Mouse (Mus musculus) cerebellum, postnatal 10 days (tissue): ENCODE measurements at regions not wholly inside any gene's neighbourhood (a gene's known extent, or its start where the extent isn't known, plus 50 kb on each side); places are given as distances from the start of the nearest gene placed in this dataset.

ENCODE experiments used
- DNase-seq, 2 experiments: peaks; one replicate each; pipeline ENCODE4 v3.0.0; 2021; ENCODE audit warnings: mixed read lengths in 2 of 2

DNA sequence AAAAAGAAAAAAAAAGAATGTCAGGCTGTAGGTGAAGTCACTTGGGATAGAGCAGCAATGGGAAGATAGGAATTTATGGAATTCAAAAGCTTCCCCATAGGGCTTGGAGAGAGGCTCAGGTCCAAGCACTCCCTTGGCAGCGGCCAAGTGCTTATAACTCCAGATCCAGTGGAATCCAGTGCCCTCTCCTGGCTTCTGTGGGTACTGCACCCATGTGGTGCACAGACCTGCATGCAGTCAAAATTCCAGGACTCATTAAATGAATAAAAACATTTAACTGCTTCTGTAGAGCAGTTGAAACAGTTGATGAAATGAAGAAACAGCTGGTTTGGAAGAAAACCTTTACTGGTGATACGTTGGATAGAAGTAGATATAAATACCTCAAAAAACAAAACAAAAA, 127.6 kb upstream of the Foxn2 start:
- peak; percentile 47 to 66 for DNase-seq

DNA sequence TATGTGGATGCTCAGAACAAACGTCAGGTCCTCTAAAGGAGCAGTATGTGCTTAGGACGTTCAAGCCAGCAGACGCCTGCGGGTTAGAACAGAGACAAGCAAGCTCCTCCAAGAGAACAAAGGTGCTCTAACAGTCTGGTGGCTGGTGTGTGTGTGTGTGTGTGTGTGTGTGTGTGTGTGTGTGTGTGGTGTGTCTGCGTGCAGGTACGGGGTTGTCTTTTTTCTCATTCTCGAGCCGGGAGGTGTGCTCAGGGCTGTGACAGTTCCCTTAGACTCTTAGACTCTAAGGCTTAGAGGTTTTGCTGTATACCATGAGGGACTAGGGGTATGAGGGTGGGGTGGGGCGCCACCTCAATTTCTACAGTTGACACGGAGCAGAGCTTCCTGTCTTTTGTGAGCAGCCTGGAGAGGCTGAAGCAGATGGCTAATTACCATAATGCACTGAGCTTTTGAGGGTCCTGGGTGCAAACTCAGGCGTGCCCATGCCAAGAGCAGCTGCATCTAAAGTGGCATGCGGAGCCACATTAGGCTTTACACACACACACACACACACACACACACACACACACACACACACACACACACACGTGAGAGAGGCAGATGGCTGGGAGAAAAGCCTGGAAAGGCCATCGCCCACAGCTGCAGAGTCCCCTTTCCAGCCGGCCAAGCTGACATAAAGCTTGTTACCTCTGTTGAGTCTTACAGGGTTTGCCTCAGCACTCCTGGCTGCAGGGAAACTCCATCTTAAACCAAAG, 124.1 kb upstream of the Foxn2 start:
- DNase-seq = peak; percentile 87 to 92

DNA sequence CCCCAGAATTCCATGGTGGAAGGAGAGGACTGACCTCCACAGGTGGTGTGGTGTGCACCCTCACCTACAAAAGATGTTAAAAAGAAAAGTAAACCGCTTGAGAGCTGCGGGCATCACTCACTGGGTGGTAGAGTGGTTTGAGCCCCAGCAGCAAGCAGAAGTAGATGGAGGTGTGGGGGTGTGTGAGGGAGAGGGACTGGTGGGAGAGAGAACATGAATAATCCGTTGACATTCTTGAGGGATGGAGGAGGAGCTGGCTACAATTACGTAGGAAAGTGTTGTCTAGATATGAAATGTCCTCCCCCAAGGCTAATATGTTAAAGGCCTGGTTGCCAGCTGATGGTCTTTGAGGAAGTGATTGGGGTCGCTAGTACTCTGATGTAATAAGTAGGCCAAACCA, 123.2 kb upstream of the Foxn2 start:
- DNase-seq = peak in 1 of 2 experiments; percentile 33

DNA sequence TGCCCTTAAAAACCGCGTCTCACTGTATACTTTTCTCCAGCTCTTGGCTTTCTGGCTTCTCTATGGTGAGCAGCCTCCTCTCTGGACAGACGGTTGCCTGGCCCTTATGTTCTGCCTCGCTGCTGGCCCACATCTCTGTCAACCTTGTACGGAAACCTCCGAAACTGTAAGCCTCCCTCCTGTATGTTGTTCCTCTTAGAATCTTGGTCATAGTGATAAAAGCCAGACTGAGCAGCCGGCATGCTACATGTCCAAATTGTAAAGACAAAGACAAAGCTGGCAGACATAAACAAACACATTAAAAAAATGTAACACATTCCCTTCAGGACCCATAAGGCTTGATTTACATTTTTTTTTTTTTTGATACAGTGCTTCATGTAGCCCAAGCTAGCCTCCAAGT, 122.7 kb upstream of the Foxn2 start:
- no peak for DNase-seq

DNA sequence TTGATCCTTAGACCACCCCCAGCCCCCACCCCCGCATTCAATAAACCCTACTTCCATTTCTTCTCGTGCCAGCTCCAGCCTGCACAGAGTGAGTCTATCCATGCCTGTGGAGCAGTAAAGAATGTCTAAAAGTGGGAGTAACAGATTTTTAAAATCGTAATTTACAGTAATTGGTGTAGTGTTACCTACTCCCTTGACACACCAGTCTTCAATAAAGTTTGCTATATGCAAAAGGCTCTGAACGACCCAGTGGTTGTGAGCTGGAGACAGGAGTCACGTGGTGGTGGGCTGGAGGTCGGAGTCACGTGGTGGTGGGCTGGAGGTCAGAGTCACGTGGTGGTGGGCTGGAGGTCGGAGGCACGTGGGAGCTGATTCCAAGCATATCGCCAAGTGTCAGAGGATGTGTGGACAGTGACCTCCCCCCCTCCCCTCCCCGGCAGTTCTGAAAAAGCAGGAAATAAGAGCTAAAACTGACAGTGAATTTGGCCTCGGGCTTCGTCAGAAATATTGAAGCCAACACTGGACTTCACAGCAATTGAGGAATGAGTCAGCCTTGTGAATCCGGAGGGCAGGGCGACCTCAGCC, 122.2 kb upstream of the Foxn2 start:
- DNase-seq = no peak

DNA sequence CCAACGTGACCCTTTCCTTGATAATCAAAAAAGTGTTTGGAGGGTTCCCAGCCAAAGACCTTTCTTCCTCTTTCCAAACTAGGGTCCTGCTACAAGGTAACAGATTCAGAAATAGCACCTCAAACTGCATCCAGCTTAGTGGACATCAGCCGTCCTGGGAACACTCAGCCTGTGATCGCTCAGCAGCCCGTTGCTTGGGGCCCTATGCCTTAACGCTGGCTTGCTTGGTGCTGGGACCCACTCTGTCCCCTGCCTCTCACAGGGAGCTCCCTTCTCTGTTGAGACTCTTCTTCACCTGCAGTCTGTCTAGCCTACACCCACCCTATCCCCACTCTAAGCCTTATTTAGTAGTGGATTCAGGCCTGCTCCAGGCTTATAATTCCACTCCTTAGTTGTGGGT, 121.6 kb upstream of the Foxn2 start:
- no peak for DNase-seq

DNA sequence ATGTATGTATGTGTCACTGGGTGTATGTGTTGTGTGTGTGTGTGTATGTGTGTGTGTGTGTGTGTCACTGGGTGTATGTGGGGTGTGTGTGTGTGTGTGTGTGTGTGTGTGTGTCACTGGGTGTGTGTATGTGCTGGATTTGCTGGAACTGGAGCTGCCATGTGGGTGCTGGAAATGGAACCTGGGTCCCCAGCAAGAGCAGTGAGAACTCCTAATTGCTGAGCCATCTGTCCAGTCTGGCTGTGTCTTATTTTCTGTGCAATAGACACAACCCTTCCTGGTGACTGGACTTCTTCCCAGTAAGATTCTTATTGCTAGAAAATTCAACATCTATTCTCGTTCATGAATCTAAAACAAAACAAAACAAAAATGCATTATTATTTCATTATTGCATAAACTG, 119.8 kb upstream of the Foxn2 start:
- peak; percentile 45 to 61 for DNase-seq

DNA sequence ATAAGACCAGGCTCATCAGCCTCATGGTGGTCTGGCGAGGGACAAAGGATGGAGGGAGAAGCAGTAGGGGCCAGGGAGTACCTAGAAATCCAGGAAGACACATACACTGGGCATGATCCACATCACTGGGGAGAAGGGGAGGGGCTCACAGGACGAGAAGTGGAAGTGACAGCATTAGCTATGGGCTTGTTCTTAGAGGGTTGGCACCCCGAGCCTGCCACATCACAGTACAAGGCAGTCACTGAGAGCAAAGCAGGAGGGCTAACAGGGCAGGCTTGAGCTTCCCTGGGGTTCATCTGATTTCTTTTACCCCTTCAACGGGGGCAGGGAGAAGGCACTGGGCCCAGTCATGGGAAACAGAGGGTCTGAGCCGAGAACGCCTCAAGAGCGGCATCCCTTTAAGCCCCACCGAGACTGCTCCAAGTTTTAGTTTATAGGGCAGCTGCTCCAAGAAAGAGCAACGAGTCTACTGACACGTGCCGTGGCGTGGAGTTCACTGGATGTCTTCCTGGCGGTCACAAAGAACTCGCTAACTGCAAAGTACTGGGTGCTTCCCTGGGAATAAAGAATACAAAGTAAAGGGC, 115.1 kb upstream of the Foxn2 start:
- DNase-seq = no peak

DNA sequence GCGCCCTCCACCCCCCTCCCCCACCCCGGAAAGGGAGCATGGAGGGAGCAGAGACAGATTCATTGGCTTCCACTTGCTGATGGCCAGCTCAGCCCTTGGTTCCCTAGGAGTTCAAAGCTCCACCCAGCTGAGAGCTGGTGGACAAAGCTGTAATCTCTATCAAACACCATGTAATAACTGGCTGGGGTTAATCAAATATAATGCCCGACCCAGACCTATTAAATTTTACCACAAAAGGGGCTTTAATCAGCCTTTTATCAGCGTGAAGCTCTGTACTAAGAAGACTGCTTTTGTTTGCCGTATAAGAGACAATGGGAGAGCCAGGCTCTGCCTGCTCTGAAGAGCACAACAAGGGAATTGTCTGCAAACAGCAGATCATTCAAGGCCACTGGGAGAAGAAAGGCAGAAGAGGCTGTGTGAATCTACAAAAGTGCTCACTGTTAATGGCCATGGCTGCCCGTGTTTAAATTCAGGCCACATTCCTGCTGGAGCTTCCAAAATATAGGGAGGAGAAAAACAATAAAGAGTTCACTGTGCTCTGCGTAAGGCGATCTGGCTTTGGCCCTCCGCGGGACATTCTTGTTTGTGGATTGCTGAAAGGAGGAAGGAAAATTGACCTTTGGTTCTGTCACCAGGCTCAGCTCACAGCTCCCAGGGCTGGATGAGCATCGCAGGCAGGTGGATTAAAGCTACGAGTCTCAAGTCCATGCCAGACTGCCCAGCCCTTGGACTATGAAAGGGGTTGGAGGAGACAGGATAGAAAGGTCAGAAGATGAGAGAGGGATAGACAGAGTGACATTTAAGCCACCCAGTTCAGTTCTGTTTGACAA, 114.4 kb upstream of the Foxn2 start:
- DNase-seq = peak in 1 of 2 experiments; percentile 37

DNA sequence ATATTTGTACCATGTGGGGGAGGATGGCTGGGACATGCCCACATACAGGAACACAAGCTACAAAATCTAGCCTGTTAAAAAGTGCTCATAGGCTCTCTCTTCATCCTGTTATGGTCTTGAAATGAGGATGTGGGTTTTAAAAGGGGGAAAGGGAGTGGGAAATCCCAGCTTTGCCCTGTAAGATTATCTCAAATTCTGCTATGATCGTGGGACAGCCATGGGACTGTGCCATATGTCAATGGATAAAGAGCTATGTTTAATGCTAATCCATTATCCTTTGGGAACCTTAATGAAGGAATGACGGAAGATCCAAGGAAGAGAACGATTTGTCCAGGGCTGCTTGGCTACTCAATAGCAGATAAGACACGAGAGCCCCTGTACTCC, 113.8 kb upstream of the Foxn2 start:
- no peak for DNase-seq

DNA sequence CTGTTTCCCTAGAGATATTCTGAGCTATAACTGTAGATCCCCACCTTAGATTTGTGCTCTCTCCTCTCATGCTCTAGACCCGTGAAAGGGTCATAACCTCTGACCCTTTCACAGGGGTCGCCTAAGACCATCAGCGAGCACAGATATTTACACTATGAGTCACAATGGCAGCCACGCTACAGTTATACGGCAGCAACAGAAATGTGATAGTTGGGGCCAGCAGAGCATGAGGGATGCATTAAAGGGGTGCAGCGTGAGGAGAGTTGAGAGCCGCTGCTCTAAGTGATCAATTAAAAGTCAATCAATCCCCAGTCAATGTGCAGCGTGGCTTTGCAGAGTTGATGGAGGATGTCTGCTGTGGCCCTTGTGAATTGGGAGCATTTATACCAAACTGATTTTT, 112.7 kb upstream of the Foxn2 start:
- no peak for DNase-seq

DNA sequence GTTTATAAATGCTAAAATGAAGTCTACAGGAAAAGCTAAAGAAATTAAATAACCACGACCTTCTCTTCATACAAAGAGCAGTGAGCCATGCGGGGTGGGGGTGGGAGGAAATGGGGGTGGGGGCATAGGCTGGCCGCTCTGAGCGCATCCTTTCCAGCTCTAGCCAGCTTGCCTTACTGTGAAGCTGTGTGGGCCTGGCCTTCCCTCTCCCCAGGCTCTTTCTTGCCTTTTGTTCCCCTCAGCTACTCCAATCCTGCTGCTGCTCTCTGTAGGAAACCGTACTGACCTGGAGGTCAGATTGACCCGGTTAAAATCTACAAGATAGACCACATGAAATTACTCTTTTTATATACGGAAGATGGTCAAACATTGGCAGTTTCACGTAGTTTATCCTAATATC, 111.7 kb upstream of the Foxn2 start:
- peak; percentile 47 to 51 for DNase-seq

DNA sequence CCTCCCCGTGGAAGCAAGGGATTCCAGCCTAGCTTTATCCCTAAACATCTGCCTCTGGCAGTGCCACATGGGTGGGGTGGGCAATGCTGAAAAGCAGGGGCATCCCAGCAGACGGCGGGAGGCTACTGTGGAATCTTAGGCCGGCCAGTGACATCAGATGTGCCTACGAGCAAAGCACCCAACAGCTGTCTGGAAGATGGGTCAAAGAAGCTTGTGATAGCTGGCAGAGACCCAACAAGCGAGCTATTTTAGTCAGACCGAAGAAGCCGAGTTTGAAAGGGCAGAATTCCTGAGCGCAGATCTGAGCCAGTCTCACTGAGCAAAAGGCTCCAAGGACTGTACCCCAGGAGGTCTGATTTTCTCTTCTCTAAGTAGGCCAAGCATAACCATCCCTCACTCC, 110.8 kb upstream of the Foxn2 start:
- DNase-seq = peak; percentile 71 to 78

DNA sequence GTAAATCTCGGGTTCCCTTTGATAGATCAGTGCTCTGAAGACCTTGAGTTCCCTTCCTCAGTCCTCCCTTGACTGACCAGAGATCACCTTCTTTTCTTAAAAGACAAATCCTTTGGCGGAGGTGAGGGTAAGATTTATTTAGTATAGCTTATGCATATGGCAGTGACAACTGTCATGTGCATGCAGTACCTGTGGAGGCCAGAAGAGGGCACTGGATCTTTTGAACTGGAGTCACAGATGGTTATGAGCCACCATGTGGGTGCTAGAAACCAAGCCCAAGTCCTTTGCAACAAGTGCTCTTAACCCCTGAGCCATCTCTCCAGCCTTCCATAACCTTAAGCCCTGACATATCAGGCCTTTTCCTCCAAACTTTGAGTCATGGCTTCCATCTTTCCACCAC, 110.4 kb upstream of the Foxn2 start:
- DNase-seq = peak; percentile 47 to 62

DNA sequence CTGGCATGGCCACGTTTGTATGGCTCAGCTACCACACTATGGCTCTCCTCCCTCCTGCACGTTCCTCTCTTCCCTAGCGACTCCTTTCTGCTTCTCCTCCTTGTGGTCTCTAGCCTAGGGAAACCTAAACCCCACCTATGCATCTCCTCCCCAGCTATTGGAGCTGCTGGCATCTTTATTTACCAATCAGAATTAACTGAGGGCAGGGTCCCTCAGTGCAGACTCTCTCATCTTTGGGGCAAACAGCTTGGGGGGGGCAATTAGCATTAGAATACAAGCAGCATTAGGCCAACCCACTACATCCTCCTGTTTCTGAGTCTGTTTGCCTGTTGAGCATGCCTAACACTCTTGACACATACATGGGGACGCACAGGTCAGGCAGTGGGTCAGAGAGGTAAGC, 106.7 kb upstream of the Foxn2 start:
- DNase-seq = peak in 1 of 2 experiments; percentile 27

DNA sequence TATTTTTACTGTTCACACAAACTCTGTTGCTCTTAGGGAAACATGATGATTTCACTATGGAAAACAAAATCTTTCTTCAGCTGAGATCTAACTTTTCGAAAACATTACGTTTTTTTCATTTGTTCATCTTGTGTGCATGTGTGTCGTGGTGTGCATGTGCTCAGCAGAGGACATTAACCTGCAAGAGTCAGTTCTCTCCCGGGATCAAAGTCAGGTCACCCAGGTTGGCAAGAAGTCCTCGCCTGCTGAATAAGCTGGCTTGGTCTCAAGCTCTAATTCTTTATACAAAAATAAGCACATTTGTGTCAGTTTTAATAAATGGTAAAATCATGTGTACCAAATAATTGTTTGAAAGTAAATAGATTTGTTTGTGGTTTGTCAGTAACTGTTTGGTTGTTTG, 105.2 kb upstream of the Foxn2 start:
- peak in 1 of 2 experiments; percentile 16 for DNase-seq

DNA sequence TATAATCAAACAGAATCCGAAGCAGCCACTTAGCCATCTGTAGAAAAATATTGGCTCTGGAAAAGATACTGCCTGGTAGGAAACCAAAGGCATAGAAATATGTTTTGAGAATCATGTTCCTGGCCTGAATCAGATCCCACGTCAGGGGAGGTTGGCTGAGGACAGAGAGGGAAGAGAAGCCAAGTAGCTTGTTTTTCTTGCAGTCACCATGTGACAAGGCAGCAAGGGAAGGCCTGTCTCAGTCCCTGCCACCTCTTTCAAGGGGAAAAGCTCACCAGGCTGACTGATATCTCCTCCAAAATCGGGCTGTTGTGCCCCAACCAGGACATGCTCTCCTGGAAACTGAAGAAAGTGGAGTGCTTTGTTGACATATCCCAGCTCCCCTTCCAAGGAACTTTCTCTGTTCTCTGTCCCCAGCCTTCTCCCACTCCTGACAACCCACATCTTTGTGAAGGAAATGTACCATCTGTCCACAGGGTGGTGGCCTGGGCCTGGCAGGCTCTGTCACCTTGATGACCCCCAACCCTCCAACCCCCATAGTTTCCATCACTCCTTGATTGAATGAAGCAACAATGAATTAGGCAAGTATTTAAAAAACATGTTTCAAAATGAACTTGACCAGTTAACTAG, 104.3 kb upstream of the Foxn2 start:
- peak; percentile 82 to 85 for DNase-seq

DNA sequence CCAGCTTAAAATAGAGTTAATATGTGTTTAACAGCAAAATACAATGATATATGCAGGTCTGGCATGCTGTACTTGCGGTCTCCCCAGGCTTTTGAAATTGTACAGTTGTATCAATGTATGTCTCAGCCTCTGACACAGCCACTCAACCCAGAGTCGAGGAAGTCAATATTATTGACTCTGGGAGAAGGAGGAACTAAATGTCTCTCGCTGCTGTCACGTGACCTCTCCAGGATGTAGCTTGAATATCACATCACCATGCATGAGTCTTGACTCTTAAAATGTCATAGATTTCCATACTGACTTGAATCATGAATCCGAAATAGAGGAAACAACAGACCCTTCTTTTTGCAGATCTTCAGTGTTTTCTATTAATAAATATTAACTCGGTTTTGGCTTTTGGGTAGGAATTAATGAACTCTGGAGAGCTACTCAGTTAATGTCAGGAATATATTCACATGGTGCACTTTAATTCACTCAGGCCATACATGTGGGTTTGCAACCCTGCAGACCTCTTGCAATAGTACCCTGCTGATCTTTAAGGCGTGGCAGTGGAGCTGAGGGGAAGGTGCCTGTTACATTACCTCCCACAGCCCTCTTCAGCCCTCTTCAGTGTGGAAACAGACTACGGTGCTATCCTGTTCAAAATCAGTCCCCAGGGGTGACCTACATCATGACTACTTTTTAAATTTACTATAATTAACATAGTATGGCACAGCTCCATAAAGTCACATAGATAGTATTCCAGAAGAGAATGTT, 102.7 kb upstream of the Foxn2 start:
- no peak for DNase-seq

DNA sequence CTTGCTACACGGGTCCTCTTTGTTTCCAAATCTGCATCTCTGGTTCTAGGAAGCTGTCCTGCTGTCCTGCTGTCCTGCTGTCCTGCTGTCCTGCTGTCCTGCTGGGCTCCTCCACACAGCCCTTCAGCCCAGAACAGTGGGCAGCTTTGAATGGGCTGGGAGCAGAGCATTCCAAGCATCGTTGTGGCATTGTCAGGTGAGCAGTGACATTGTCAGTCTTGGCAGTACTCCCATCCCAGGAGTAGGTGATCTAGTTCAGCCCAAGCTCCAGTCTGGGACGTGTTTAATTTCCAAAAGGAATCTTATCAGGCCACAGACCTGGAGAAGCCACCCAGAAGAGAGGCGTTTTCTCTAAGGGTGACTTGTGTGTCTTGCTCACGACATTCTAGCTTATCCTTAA, 99.4 kb upstream of the Foxn2 start:
- DNase-seq = peak; percentile 70 to 72

DNA sequence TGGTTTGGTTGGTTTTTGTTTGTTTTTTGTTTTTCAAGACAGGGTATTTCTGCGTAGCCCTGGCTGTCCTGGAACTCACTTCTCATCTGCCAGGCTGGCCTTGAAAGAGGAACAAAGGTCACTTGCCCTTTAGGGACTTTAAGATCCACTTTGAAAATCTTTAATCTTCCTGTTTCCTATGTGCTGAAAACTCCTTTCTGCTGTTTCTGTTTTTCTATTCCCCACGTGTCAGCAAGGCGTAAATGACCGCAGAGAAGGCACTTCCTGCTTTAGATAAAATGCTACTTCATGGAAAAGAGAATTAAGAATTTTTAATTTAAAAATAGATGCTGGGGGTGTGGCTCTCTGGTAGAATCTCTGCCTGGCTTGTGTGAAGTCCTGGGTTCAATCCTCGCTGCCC, 98.9 kb upstream of the Foxn2 start:
- DNase-seq = peak in 1 of 2 experiments; percentile 9

DNA sequence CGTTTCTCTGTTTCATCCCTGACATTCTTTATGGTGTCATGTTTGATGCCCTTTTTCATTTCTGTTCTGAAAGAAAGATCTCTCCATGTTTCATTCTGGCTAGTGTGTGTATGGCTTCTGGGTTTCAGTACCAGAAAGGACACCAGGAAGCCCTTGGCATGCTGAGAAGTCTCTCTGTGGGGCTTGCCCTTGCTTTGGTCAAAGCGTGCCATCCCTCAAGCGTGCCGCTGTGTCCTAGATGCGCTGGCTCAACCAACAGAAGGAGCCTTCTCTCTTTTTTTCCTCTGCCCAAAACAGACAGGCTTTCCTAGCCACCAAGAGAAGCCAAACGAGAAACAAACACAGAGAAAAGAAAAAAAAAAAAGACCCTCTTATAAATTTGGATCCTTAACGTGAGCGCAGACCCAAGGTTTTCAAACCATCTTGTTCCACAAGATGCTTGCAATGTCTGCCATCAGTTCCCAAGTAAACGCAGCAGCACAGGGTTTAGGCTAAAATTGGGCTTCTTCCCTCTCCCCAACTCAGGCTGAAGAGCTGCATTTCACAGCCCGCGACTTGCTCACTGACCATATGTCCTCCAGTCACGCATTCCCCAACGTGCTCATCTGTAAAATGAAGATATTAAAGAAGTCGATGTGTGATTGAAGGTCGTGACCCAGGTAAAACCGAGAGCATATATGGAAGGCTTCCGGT, 97.3 kb upstream of the Foxn2 start:
- DNase-seq = peak; percentile 38 to 59

DNA sequence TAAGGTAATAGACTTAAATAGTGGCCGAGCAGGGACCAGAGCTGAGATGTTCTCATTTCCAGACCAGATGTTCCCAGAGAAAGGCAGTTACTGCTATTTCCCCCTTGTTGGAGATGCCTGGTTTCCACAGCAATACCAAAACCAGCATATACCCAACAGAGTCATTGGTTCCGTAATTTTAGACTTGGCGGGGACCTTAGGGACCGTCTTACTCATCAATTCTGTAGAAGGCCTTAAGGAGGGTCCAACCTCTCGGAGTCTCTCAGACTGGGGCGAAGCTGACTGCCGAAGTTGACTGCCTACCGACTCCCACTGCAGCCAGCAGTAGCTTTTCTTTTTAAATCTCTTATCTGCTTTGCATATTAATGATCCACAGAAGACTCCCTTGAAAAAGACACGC, 95.1 kb upstream of the Foxn2 start:
- DNase-seq = peak in 1 of 2 experiments; percentile 1
